Mouse (Mus musculus) CH12.LX (cell line): ENCODE data around the gene Tns2.

Source experiments
- CHD2 ChIP-seq: IDR thresholded peaks from 2 replicates; pipeline ENCODE4 v1.6.1; 2011; ENCODE audit warnings: low read length, improper control_type of control experiment
- CTCF ChIP-seq, 2 experiments: IDR thresholded peaks in 1 of 2; conservative IDR thresholded peaks in 1 of 2; 2 replicates each; pipeline ENCODE4 v1.5.1; 2011 to 2012; ENCODE audit warnings: low read depth in 2 of 2, low read length in 2 of 2, improper control_type of control experiment in 1 of 2, inconsistent platforms in 1 of 2, mild to moderate bottlenecking in 1 of 2, moderate library complexity in 1 of 2
- ELF1 ChIP-seq: IDR thresholded peaks from 2 replicates; pipeline ENCODE4 v1.6.1; 2014; ENCODE audit warnings: low read depth, mild to moderate bottlenecking, inconsistent platforms, low read length, improper control_type of control experiment
- GABPA ChIP-seq: IDR thresholded peaks from 2 replicates; pipeline ENCODE4 v1.6.1; 2012; ENCODE audit warnings: low read depth, low read length, improper control_type of control experiment, inconsistent platforms; ENCODE audit not compliant: insufficient replicate concordance
- MAX ChIP-seq: IDR thresholded peaks from 2 replicates; pipeline ENCODE4 v1.6.1; 2011; ENCODE audit warnings: low read length, improper control_type of control experiment
- MAZ ChIP-seq: IDR thresholded peaks from 2 replicates; pipeline ENCODE4 v1.6.1; 2012; ENCODE audit warnings: low read depth, mild to moderate bottlenecking, inconsistent platforms, low read length, improper control_type of control experiment, moderate library complexity
- POLR2A ChIP-seq: IDR thresholded peaks from 2 replicates; pipeline ENCODE4 v1.6.1; 2011; ENCODE audit warnings: low read depth, mild to moderate bottlenecking, improper control_type of control experiment, low read length
- POLR2AphosphoS2 ChIP-seq: IDR thresholded peaks from 2 replicates; pipeline ENCODE4 v1.6.1; 2011; ENCODE audit warnings: low read depth, low read length, improper control_type of control experiment
- ZKSCAN1 ChIP-seq: IDR thresholded peaks from 2 replicates; pipeline ENCODE4 v1.6.1; 2012; ENCODE audit warnings: low read depth, inconsistent platforms, low read length, improper control_type of control experiment, borderline replicate concordance
- ZMIZ1 ChIP-seq: IDR thresholded peaks from 2 replicates; pipeline ENCODE4 v1.6.1; 2012; ENCODE audit warnings: low read depth, mild to moderate bottlenecking, inconsistent platforms, low read length, improper control_type of control experiment

DNA sequence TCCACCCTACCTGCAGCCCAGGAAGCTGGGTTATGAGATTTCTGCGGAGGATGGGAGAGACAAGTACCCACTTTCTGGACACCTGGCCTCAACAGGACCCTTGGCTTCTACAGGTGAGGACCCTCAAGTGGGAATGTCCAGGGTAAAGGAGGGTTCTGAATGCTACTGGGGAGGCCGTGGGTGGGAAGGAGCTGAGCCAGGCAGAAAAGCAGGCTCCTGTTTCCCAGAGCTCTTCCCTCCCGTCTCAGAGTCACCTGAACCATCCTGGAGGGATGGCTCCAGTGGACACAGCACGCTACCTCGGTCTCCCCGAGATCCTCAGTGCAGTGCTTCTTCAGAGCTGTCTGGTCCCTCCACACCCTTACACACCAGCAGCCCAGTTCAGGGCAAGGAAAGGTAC lies 12.0 kb downstream of the Tns2 start:
- TF ChIP-seq ZKSCAN1 (no peak), GABPA (no peak), CTCF (conservative IDR thresholded peaks at IDR 0.05 in 1 of 2, IDR thresholded peaks at IDR 0.05 in 1 of 2; ENCODE audit: low read depth in 2 of 2, low read length in 2 of 2) (no peak), ELF1 (no peak), POLR2AphosphoS2 (no peak), MAZ (no peak), MAX (no peak), ZMIZ1 (no peak), POLR2A (no peak), CHD2 (no peak)
